Comparison of ENCODE assay signal across 8 mouse cellular contexts in genomic region chr4:118269999-118270398, GRCm38 (mm10). TPM values are rescaled to one million over a fixed set of nuclear protein-coding genes. Genes with fewer than 3 reads are reported as not detected.
DNase-seq lines count a peak whose midpoint lies in the region; ATAC-seq lines count a peak whose summit lies in the region.

No protein-coding gene starts in this region.

- no peak for ATAC-seq in cerebellum, adult (ENCODE audit: insufficient number of reproducible peaks, low FRiP score, low TSS enrichment)
- ATAC-seq in megakaryocyte-erythroid progenitor cell, adult 5-6 weeks (replicated peaks; ENCODE audit: low FRiP score, low TSS enrichment, poor library complexity, severe bottlenecking): no peak

- DNase-seq in cerebellum, postnatal 25 days: peak; percentile 61 to 74
- peak; percentile 28 for DNase-seq in ovary, adult 18-20 months (ENCODE audit: low spot score)
- no peak for DNase-seq in ovary, postnatal 10 days (ENCODE audit: low spot score)
- peak; percentile 78 for DNase-seq in kidney, adult 18-20 months
- DNase-seq in lung, postnatal 36 days: peak; percentile 89
- no peak for DNase-seq in T-cell, adult 2 months (ENCODE audit: low spot score)

RNA-seq across cellular contexts. Expression of gene Ptprf, which starts 21.2 kb away (rescaled TPM):
- total RNA-seq in megakaryocyte-erythroid progenitor cell, adult 5-6 weeks (2014; fragmentation: Nextera tagmentation): not detected in 2 replicates
- total RNA-seq in megakaryocyte-erythroid progenitor cell, adult 5-6 weeks (2017): 0.04 TPM in 1 of 2 replicates, not detected in the other

Comparison
In these comparisons a context has a peak if more than half of its experiments do, and no peak if none do; other contexts are left out.
1. DNase-seq: peak in cerebellum, postnatal 25 days (2 of 2), ovary, adult 18-20 months (single experiment), kidney, adult 18-20 months (single experiment) and lung, postnatal 36 days (single experiment); none in ovary, postnatal 10 days (single experiment) and T-cell, adult 2 months (single experiment).